Mouse (Mus musculus): ENCODE results near the gene Egr4. TPM values are rescaled to one million over a fixed set of nuclear protein-coding genes. Genes with fewer than 3 reads are reported as not detected.

Gene Egr4
- polyA plus RNA-seq, 1 experiment from 2014 or later, result not detected

DNA sequence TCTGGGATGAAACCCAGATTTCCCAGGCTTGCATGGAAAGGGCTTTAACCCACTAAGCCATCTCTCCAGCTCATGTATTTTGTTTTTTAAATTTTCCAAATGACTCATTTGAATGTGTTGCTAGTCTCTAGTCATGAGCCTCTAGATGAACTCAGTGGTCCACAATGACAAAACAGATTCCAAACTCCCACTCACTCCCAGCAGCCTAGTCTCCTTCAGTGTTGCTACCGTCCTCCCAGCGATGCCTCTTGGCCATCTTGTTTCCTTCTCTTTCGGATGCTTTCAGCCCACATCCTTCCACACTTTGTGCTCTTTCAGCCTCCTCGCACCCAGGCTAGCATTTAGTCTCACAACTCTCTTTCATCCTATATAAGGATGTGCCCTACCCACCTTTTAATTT is 23.1 kb downstream of the Egr4 start:
- DNase-seq, result no peak
- Histone ChIP-seq H3K9ac (no peak overlapping the region), H3K4me1 (replicated peaks) (no peaks in the 10 kb centered on the region), H3K4me2 (no peak overlapping the region), H3K27ac (no peak overlapping the region), H3K4me3 (replicated peaks) (no peak overlapping the region), H3K9me3 (replicated peaks) (no peaks in the 10 kb centered on the region), H3K27me3 (peaks cover 18% of the 10 kb centered on the region), H3K36me3 (no peaks in the 10 kb centered on the region)
- 73% methylated on average over 4 of the region's 4 CpGs for WGBS (ENCODE audit: insufficient replicate concordance)
- ATAC-seq (ENCODE audit: low read depth), result no peak

DNA sequence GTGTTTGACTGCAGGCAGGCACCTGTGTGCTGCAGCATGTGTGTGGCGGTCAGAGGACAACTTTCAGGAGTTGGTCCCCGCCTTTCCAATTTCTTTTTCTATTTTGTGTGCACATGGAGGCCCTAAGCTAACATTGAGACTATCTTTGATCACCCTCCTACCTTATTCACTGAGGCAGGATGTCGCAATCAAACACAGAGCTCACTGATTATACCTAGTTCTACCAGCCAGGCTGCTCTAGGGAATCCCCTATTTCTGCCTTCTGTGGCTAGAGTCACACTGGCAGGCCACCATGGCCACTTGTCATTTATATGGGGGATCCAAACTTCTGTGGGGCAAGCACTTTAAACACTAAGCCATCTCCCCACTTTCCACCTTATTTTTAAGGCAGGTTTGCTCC is 23.7 kb downstream of the Egr4 start:
- no peak overlapping the region for H3K9ac ChIP-seq
- H3K4me1 ChIP-seq (replicated peaks), result no peaks in the 10 kb centered on the region
- H3K27ac ChIP-seq, result no peak overlapping the region
- DNase-seq, result no peak
- H3K36me3 ChIP-seq, result no peaks in the 10 kb centered on the region
- H3K4me3 ChIP-seq (replicated peaks), result no peak overlapping the region
- no peaks in the 10 kb centered on the region for H3K9me3 ChIP-seq (replicated peaks)
- 51% methylated on average over 3 of the region's 3 CpGs for WGBS (ENCODE audit: insufficient replicate concordance)
- peaks cover 23% of the 10 kb centered on the region for H3K27me3 ChIP-seq
- H3K4me2 ChIP-seq, result no peak overlapping the region
- ATAC-seq (ENCODE audit: low read depth), result no peak

DNA sequence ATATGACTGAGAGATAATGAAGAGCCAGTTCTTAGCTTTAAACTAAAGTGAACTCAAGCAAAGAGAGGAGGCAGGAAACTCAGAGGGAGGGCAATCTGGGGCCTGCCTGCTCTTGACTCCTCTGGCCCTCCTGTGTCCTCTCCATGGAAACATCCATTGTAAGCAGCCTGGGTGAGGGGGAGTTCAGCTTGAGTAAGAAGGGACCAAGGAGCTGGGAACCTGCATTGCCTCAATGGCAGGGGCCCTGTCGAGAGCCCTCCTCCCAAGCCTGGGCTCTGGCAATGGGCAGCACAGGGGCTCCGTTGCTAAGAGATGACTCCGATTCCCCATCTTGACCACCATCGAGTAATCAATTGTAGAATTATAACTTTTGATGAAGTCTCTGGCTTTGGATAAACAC is 24.9 kb downstream of the Egr4 start:
- Histone ChIP-seq H3K9me3 (replicated peaks) (no peaks in the 10 kb centered on the region), H3K9ac (no peak overlapping the region), H3K27ac (no peak overlapping the region), H3K4me3 (replicated peaks) (no peak overlapping the region), H3K4me1 (replicated peaks) (peaks cover 4% of the 10 kb centered on the region; the same call in 1 of the 2 replicates), H3K36me3 (no peaks in the 10 kb centered on the region), H3K27me3 (peaks cover 35% of the 10 kb centered on the region), H3K4me2 (no peak overlapping the region)
- ATAC-seq (ENCODE audit: low read depth), result no peak
- 65% methylated on average over 4 of the region's 4 CpGs for WGBS (ENCODE audit: insufficient replicate concordance)
- no peak for DNase-seq

DNA sequence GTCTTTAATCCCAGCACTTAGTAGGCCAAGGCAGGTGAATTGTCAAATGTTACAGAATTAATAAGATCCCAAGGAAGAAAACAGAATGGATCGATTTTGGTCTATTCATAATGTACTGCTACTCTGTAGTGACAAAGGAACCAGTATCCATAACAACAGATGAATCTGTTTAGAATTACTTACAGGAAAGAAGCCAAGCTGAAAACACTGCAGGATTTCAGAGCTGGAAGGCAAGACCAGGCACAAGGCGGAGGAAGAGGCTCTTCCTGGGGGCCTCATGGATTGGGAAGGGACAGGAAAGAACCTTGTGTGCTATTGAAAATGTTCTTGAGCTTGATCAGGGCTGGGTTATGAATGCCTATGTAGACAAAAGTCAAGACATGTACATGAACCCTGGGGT is 27.7 kb downstream of the Egr4 start:
- Histone ChIP-seq H3K27ac (no peak overlapping the region), H3K27me3 (peaks cover 57% of the 10 kb centered on the region), H3K4me1 (replicated peaks) (peaks cover 4% of the 10 kb centered on the region; the same call in 1 of the 2 replicates), H3K9me3 (replicated peaks) (no peaks in the 10 kb centered on the region; the same call in 1 of the 2 replicates), H3K9ac (no peak overlapping the region), H3K36me3 (no peaks in the 10 kb centered on the region), H3K4me3 (replicated peaks) (no peak overlapping the region), H3K4me2 (no peak overlapping the region)
- ATAC-seq (ENCODE audit: low read depth) (no peak), DNase-seq (no peak)
- 56% methylated on average over 2 of the region's 2 CpGs for WGBS (ENCODE audit: insufficient replicate concordance)

DNA sequence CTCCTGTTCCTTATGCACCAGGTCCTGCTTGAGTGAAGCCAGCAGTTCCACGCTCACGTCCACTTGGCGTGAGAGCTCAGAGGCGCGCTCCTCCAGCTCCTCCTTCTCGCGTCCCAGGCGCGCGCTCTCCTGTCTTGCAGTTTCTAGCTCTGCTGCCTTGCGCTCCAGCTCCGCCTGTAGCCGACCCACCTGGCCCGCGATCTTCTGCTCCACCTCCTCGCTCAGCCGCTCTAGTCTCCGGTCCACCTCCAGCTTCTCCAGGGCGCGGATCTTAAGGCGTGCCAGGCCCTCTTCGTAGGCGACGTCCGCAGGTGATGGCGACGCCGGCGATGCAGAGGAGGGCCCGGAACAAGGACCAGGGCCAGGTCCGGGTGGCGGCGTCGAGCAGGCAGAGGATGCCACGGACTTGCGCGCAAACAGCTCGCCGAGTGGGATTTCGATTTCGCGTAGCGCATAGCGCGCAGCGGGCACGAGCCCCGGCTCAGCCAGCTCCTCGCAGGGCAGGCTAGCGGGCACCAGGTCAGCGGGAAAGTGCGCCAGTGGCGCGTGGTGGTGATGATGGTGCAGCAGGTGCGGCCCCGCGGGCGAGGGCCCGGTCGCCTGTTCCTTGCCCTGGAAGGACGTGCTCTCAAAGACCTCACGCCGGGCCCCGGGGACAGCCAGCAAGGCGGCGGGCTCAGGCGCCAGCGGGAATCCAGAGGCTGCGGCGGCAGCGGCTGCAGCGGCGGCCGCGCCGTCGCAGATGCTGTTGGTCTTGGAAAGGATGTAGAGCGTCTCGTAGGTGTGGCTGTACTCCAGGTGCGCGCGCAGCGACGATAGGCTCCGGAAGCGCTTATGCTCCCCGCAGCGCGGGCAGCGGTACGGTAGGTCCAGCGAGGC is 29.3 kb downstream of the Egr4 start:
- H3K27ac ChIP-seq, result no peak overlapping the region
- WGBS (ENCODE audit: insufficient replicate concordance), result 6% methylated on average over 88 of the region's 92 CpGs
- H3K36me3 ChIP-seq, result no peaks in the 10 kb centered on the region
- peak overlapping the region; percentile 30 for H3K4me2 ChIP-seq
- H3K4me1 ChIP-seq (replicated peaks), result peaks cover 4% of the 10 kb centered on the region; the same call in 1 of the 2 replicates
- peaks cover 66% of the 10 kb centered on the region for H3K27me3 ChIP-seq
- peak overlapping the region; percentile 14; the same call in 1 of the 2 replicates for H3K4me3 ChIP-seq (replicated peaks)
- no peak overlapping the region for H3K9ac ChIP-seq
- no peaks in the 10 kb centered on the region; the same call in 1 of the 2 replicates for H3K9me3 ChIP-seq (replicated peaks)
- ATAC-seq (ENCODE audit: low read depth) (no peak), DNase-seq (no peak)

DNA sequence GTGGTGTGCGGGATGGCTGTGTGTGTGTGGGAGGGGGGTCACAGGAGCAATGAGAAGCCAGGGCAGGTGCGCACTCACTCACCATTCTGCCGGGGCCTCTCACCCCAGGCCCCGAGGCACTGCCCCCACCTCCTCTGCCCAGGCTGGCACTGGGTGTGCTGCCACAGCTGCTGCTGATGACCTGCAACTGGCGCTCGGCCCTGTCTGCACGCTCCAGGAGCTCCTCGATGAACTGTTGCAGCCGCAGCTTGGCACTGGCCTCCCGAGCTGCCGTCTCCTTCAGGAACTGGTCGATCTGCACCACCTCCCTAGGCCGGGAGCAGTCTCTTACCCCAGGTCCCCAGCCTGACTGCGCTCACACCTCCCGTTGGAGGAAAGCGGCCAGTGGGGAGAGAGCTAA is 32.7 kb downstream of the Egr4 start:
- no peaks in the 10 kb centered on the region for H3K36me3 ChIP-seq
- peaks cover 70% of the 10 kb centered on the region for H3K27me3 ChIP-seq
- H3K4me1 ChIP-seq (replicated peaks), result peaks cover 4% of the 10 kb centered on the region; the same call in 1 of the 2 replicates
- no peak overlapping the region for H3K4me3 ChIP-seq (replicated peaks)
- DNase-seq, result no peak
- WGBS (ENCODE audit: insufficient replicate concordance), result 59% methylated on average over 16 of the region's 16 CpGs
- ATAC-seq (ENCODE audit: low read depth), result no peak
- H3K9ac ChIP-seq, result no peak overlapping the region
- no peaks in the 10 kb centered on the region; the same call in 1 of the 2 replicates for H3K9me3 ChIP-seq (replicated peaks)
- H3K4me2 ChIP-seq, result no peak overlapping the region
- H3K27ac ChIP-seq, result no peak overlapping the region

DNA sequence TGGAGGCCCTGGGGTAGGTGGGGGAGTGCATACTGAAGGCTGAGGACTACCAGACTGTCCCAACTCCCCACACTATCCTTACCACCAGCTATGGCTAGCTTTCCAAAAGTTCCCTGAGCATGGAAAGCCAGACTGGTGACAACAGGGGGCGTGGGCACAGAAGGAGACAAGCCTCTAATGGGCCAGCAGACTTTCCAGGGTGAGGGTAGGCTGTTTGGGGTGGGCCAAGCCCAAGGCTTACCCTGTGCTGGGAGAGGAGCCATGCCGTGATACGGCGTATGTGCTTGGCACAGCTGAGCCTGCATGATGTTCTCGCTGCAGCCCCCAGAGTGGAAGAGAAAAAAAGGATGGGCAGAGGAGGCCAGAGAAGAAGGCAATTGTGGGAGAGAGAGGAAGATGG is 33.4 kb downstream of the Egr4 start:
- H3K4me3 ChIP-seq (replicated peaks), result no peak overlapping the region
- no peak for ATAC-seq (ENCODE audit: low read depth)
- no peaks in the 10 kb centered on the region; the same call in 1 of the 2 replicates for H3K9me3 ChIP-seq (replicated peaks)
- H3K4me1 ChIP-seq (replicated peaks), result peaks cover 4% of the 10 kb centered on the region; the same call in 1 of the 2 replicates
- peaks cover 66% of the 10 kb centered on the region for H3K27me3 ChIP-seq
- no peaks in the 10 kb centered on the region for H3K36me3 ChIP-seq
- 70% methylated on average over 5 of the region's 5 CpGs for WGBS (ENCODE audit: insufficient replicate concordance)
- no peak overlapping the region for H3K9ac ChIP-seq
- DNase-seq, result no peak
- H3K4me2 ChIP-seq, result no peak overlapping the region
- no peak overlapping the region for H3K27ac ChIP-seq

DNA sequence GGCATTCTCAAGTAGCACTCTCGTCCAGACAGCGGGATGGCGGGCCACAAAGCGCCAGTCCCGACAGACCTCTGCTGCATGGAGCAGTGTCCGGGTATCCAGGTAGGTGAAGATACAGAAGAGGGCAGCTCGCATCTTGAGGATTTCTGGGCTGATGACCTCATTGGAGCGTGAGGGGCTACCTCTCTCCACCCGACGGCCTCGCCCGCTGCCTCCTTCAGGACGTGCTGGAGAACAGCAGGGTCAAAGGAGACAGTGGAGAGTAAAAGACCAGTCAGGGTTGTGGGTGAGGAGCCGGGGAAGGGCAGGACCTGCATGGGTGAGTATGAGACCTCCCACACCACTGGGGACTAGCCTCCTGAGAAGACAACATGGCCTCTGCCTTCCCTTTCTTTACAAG is 35.0 kb downstream of the Egr4 start:
- Histone ChIP-seq H3K36me3 (no peaks in the 10 kb centered on the region), H3K4me2 (no peak overlapping the region), H3K9ac (no peak overlapping the region), H3K27me3 (peaks cover 53% of the 10 kb centered on the region), H3K9me3 (replicated peaks) (no peaks in the 10 kb centered on the region; the same call in 1 of the 2 replicates), H3K4me3 (replicated peaks) (no peak overlapping the region), H3K4me1 (replicated peaks) (no peaks in the 10 kb centered on the region), H3K27ac (no peak overlapping the region)
- DNase-seq (no peak), ATAC-seq (ENCODE audit: low read depth) (no peak)
- WGBS (ENCODE audit: insufficient replicate concordance), result 33% methylated on average over 14 of the region's 14 CpGs

DNA sequence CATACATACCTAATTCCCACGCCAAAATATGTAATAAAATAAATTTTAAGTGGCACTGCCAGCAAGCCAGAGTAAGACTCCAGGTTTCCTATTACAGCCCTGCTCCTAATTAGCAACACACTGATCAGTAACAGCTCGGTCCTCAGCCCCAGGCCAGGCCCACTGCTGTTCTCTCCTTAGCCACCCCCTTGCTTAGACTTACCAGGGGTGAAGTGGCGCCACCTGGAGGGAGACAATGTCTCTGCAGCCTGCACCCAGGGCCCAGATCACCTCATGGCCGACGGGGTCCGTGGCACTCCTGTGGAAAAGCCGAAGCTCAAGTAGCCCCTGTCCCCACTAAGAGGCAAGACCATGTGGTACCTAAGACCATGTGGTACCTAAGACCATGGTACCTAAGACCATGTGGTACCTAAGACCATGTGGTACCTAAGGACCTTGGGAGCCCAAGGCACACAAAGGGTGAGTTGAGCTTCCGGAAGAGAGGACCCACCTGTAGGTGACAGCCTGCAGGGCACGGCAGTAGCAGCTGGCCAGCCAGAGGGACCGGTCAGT is 35.9 kb downstream of the Egr4 start:
- ATAC-seq (ENCODE audit: low read depth) (peak; percentile 37), DNase-seq (peak; percentile 28)
- 25% methylated on average over 10 of the region's 10 CpGs for WGBS (ENCODE audit: insufficient replicate concordance)
- H3K36me3 ChIP-seq, result no peaks in the 10 kb centered on the region
- H3K9me3 ChIP-seq (replicated peaks), result no peaks in the 10 kb centered on the region; the same call in 1 of the 2 replicates
- H3K4me3 ChIP-seq (replicated peaks), result no peak overlapping the region
- H3K27ac ChIP-seq, result no peak overlapping the region
- H3K9ac ChIP-seq, result no peak overlapping the region
- H3K4me1 ChIP-seq (replicated peaks), result no peaks in the 10 kb centered on the region
- H3K27me3 ChIP-seq, result peaks cover 48% of the 10 kb centered on the region
- no peak overlapping the region for H3K4me2 ChIP-seq

DNA sequence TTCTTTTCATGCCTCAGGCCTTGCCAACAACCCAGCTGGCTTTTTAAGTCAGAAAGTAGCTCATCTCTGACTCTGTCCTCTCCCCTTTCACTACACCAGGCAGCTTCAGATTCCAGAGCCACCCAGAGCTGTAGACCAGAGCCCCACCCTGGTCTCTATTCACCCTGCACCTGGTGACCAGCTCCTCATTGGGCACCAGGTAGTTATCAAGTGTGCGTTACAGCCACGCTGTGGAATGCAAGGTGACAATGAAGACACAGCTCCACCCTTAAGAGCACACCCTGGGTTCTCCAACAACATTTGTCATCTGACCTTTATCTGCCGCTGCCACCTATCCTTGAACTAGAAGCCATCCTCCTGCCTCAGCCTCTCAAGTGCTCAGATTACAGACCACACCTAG is 37.8 kb downstream of the Egr4 start:
- Histone ChIP-seq H3K9ac (no peak overlapping the region), H3K27me3 (peaks cover 34% of the 10 kb centered on the region)
- 55% methylated on average over 3 of the region's 3 CpGs for WGBS (ENCODE audit: insufficient replicate concordance)

DNA sequence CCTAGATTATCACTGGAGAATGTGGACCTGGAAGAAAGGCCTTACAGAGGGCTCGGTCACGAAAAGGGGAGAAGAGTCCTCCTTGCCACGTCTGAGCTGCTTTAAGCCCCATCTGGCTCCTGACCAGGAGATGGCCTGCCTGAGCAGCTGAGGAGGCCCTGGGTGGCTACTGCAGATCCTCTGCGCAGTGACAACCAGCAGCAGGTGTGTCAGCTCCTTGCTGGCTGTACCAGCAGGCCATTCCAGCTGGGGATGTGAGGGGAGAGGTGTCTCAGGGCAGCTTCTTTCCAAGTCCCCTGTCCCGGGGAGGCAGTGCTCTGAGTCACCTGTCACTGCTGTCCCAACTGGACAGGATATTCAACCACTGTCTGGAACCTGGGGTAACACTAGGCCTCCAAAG is 40.8 kb downstream of the Egr4 start:
- DNase-seq, result no peak
- no peak for ATAC-seq (ENCODE audit: low read depth)

More for the DNA sequence above, 37.8 kb downstream of the Egr4 start:
- DNase-seq (no peak), ATAC-seq (ENCODE audit: low read depth) (no peak)
- Histone ChIP-seq H3K27ac (no peak overlapping the region), H3K36me3 (no peaks in the 10 kb centered on the region), H3K4me1 (replicated peaks) (no peaks in the 10 kb centered on the region), H3K4me3 (replicated peaks) (no peak overlapping the region), H3K4me2 (no peak overlapping the region), H3K9me3 (replicated peaks) (no peaks in the 10 kb centered on the region)

More for the DNA sequence above, 40.8 kb downstream of the Egr4 start:
- Histone ChIP-seq H3K9me3 (replicated peaks) (no peaks in the 10 kb centered on the region), H3K4me2 (no peak overlapping the region), H3K27me3 (0 out of 2 replicates have a peak, but pooled peaks cover 13% of the 10 kb centered on the region), H3K27ac (no peak overlapping the region), H3K4me3 (replicated peaks) (no peak overlapping the region), H3K4me1 (replicated peaks) (no peaks in the 10 kb centered on the region), H3K36me3 (peaks cover 24% of the 10 kb centered on the region), H3K9ac (no peak overlapping the region)
- WGBS (ENCODE audit: insufficient replicate concordance), result 47% methylated on average over 5 of the region's 5 CpGs
